Mouse (Mus musculus) embryonic facial prominence, embryonic 14.5 days (tissue): Measurements from ENCODE around the gene Pacsin2. TPM values are rescaled to one million over a fixed set of nuclear protein-coding genes. Genes with fewer than 3 reads are reported as not detected.
"Not testable (repeated sequence)": the region's sequence is repeated elsewhere in the genome, so short reads cannot be mapped to it uniquely, and the experiment has no call there.

Experiments
- ATAC-seq: fragments of 200-750 bp; cut with Nextera tagmentation; 2 replicates; pipeline ENCODE4 v1.8.0; 2017; ENCODE audit warnings: low read depth, moderate number of reproducible peaks, moderate TSS enrichment
- DNase-seq: peaks from one replicate; pipeline ENCODE4 v3.0.0-alpha.2; 2015; ENCODE audit warnings: low spot score
- H3K27ac ChIP-seq: fragments of 300-500 bp; sonication (generic); replicated peaks from 2 replicates; pipeline ENCODE4 v1.5.1; 2014; ENCODE audit warnings: low read depth, mild to moderate bottlenecking, low read length, moderate library complexity
- H3K27me3 ChIP-seq: fragments of 300-500 bp; sonication (generic); replicated peaks from 2 replicates; pipeline ENCODE4 v1.6.1; 2014; ENCODE audit warnings: low read length; ENCODE audit not compliant: control insufficient read depth, insufficient read depth
- H3K36me3 ChIP-seq: fragments of 300-500 bp; sonication (generic); 2 replicates; pipeline ENCODE4 v1.6.1; 2014; ENCODE audit warnings: low read length, mixed read lengths; ENCODE audit not compliant: control insufficient read depth, insufficient read depth
- H3K4me1 ChIP-seq: fragments of 300-500 bp; sonication (generic); 2 replicates; pipeline ENCODE4 v1.6.1; 2014; ENCODE audit warnings: antibody characterized with exemption, low read length; ENCODE audit not compliant: control insufficient read depth, insufficient read depth
- H3K4me2 ChIP-seq: fragments of 300-500 bp; sonication (generic); 2 replicates; pipeline ENCODE4 v1.6.1; 2014; ENCODE audit warnings: low read depth, mild to moderate bottlenecking, low read length, moderate library complexity, mixed read lengths
- H3K4me3 ChIP-seq: fragments of 300-500 bp; sonication (generic); 2 replicates; pipeline ENCODE4 v1.5.1; 2014; ENCODE audit warnings: low read depth, mild to moderate bottlenecking, low read length
- H3K9ac ChIP-seq: fragments of 300-500 bp; sonication (generic); 2 replicates; pipeline ENCODE4 v1.6.1; 2014; ENCODE audit warnings: low read depth, mild to moderate bottlenecking, low read length, moderate library complexity, mixed read lengths
- H3K9me3 ChIP-seq: fragments of 300-500 bp; sonication (generic); 2 replicates; pipeline ENCODE4 v1.6.1; 2016; ENCODE audit warnings: low read length; ENCODE audit not compliant: control insufficient read depth
- WGBS: fragments of 180-500 bp; shearing (Covaris S2); extraction: QIAGEN DNeasy Blood & Tissue Kit; methylation state at CpG from one replicate; pipeline ENCODE4 v1.1.7; 2014; 5-methylcytosine and 5-hydroxymethylcytosine counted together
- polyA plus RNA-seq: library from polyadenylated mRNA; unstranded; fragments of >200 nt; fragmentation: Nextera tagmentation; extraction: Ambion mirVana; gene quantifications from 2 replicates; pipeline ENCODE4 v1.2.1, GENCODE M21; 2014

Gene Pacsin2
- polyA plus RNA-seq, result 49.3 TPM in 2 replicates

DNA sequence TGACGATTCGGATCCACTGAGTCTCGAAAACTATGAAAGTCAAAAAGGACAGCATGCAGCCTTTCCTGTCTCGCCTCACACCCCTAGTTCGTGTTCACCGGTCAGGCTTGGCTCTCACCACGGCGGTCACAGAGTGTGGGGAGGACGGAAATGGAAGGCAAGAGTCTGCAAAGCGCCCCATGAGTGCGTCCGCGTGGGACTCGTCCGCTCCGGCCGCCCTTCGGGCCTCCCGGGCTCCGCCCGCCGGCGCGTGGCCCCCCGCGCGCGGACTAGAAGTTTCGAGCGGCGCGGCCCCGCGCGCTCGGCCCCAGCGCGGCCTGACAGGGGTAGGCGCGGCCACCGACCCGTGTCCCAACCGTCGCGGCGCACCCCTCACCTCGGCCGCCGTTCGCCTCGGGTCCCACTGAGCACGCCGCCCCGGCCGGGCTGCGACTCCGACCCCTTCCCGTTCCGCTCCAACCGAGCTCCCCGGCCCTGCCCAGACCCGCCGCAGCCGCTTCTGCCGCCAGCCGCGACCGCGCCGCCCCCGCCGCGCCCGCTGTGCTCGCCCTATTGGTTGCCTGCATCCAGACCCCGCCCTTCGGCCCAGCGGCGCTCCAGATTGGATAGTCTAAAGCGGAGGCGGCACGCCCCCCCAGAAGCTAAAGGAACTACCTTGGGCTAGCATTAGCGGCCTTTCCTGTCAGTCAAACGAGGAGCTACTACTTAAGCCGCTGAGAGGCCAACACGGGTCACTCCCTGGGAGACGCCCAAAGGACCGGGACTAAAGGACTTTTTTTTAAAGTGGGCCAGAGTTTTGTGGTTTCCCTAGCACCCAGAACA is at the start of gene Pacsin2:
Gene Pacsin2 (minus strand): TSS at position 524 of the 822 bp plus-strand sequence.
- Histone ChIP-seq H3K27me3 (no peaks in the 10 kb centered on the region), H3K9ac (peak within 1 kb of the TSS; percentile 76), H3K4me3 (peak within 1 kb of the TSS; percentile 65), H3K4me1 (0 out of 2 replicates have a peak, but pooled peaks cover 4% of the 10 kb centered on the region), H3K4me2 (peak within 1 kb of the TSS; percentile 73), H3K36me3 (no peaks in the 10 kb centered on the region), H3K9me3 (no peaks in the 10 kb centered on the region), H3K27ac (peak within 1 kb of the TSS; percentile 65)
- 0% methylated on average over 15 of the region's 88 CpGs for WGBS
- peak; percentile 99 for ATAC-seq
- DNase-seq, result peak; percentile 99

DNA sequence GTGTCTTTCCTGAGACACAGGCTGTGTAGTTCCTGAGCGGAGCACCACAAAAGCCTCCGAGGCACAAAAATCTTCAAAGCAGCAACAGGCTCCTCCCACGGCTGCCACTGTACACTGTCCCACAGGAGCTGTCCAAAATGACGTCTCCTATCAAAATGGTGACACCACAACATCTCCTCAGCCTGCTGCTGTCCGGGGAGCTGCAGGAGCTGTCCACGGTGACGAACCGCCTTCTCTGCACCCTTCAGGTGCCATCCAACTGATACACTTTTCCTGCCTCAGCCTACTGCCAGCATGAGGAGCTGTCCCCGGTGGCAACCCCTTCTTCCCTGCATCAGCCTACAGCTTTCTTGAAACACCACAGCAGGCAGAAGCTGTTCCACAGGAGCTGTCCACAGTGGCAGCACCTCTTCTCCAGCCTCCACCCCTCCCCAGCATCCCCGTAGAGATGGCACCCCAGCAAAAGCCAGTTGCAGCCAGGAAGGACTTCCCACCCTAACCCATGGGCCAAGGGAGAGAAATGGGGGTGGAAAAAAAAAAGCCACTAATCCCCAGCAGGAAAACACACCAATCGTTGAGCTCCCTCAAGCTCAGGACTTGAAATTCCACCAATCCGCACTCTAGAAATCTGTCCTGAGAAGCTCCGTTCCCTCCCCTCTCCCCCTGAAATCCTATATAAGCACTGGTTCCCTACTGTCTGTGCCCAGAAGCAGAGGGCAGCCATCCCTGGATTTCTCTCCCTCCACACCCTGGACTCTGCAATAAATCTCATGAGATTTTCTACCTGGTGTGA is 48.3 kb upstream of the Pacsin2 start:
- Histone ChIP-seq H3K4me1 (peaks cover 4% of the 10 kb centered on the region), H3K36me3 (no peaks in the 10 kb centered on the region), H3K9ac (no peak overlapping the region), H3K4me2 (no peak overlapping the region), H3K9me3 (no peaks in the 10 kb centered on the region), H3K27ac (no peak overlapping the region), H3K27me3 (no peaks in the 10 kb centered on the region), H3K4me3 (no peak overlapping the region)
- ATAC-seq (no peak), DNase-seq (no peak)
- 73% methylated on average over 13 of the region's 13 CpGs for WGBS

DNA sequence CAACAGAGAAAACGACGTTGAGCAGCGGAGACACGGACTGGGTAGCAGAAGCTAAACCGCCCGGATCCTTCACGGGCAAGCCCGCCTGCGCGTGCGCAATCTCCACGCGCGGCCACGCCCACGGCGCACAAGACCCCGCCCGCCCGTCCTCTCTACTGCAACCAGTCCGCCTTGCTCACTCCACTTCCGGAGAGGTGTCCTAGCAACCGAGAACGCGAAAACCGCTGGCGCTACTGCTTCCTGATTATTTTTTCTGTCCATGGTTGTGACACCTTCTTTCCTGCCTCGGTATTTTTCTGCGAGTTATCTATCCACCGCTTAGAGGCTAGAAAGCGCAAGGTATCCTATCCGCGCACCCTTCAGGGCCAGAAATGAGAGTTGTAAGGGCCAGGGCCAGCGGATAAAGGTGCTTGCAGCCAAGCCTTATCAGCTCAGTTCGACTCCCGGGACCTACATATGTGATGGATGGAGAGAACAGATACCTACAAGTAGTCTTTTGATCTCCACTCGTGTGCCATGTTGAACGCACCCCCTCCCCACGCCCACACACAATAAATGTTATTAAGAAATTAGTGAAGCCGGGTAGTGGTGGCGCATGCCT is 46.5 kb upstream of the Pacsin2 start, which contains the start of gene Ttll1:
Gene Ttll1 (minus strand): TSS at position 89 of the 601 bp plus-strand sequence.
- peak within 1 kb of the TSS; percentile 96 for H3K4me2 ChIP-seq
- H3K9me3 ChIP-seq, result no peaks in the 10 kb centered on the region
- DNase-seq (peak; percentile 96), ATAC-seq (peak; percentile 97)
- peaks cover 4% of the 10 kb centered on the region for H3K4me1 ChIP-seq
- H3K4me3 ChIP-seq, result peak within 1 kb of the TSS; percentile 66
- H3K27me3 ChIP-seq, result no peaks in the 10 kb centered on the region
- H3K9ac ChIP-seq, result peak within 1 kb of the TSS; percentile 64
- H3K27ac ChIP-seq, result peak within 1 kb of the TSS; percentile 58; the same call in 1 of the 2 replicates
- H3K36me3 ChIP-seq, result no peaks in the 10 kb centered on the region
- 19% methylated on average over 28 of the region's 41 CpGs for WGBS

DNA sequence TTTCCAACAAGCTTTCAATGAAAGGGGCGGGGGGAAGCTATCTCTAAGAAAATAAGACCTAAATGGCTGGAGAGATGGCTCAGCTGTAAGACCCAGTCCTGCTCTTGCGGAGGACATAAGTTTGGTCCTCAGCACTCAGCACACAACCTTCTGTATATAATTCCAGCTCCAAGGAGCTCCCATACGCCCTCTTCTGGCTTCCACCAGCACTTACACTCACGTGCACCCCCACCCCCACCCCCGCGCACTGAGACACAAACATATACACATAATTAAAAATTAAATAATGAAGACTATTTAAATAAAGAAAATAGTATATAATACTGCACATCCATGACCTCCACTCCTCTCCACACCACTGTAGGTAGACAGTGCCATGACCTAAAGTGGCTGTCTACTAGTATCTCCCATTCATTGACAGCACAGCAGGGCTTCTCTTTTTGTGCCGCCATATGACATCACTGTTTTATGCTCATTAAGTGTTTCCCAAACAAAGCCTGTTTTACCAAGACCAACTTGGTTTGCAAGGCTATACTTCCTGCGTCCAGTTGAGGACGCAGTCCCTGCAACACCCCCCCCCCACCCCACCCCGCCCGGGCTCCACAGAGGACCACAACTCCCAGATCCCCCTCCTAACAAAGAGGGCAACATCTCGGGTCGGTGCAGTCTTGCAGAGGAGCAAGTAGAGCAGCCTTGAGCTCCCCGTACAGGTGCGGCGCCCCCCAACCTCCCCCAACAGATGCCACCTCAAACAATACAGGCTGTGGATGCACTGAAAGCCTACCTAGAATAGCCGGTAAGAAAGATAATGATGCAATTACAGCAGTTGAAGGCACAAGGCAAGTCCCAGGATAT is 45.8 kb upstream of the Pacsin2 start:
- H3K27ac ChIP-seq, result peak overlapping the region; percentile 58; the same call in 1 of the 2 replicates
- no peaks in the 10 kb centered on the region for H3K27me3 ChIP-seq
- WGBS, result 27% methylated on average over 17 of the region's 17 CpGs
- peaks cover 4% of the 10 kb centered on the region for H3K4me1 ChIP-seq
- H3K9ac ChIP-seq, result peak overlapping the region; percentile 64
- ATAC-seq (peak; percentile 76), DNase-seq (no peak)
- H3K4me3 ChIP-seq, result peak overlapping the region; percentile 66
- H3K36me3 ChIP-seq, result no peaks in the 10 kb centered on the region
- H3K9me3 ChIP-seq, result no peaks in the 10 kb centered on the region
- peak overlapping the region; percentile 96 for H3K4me2 ChIP-seq

DNA sequence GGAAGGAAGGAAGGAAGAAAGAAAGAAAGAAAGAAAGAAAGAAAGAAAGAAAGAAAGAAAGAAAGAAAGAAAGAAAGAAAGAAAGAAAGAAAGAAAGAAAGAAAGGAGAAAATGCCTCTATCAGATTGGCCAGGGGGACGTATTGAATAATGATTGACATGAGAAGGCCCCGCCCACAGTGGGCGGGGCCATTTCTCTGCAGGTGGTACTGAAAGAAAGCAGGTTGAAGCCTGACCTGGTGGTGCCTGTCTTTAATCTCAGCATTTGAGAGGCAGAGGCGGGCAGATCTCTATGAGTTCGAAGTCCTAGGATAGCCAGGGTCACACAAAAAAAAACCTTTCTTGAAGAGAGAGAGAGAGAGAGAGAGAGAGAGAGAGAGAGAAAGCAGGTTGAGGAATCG is 37.1 kb upstream of the Pacsin2 start:
- WGBS, result 81% methylated on average over 6 of the region's 6 CpGs

DNA sequence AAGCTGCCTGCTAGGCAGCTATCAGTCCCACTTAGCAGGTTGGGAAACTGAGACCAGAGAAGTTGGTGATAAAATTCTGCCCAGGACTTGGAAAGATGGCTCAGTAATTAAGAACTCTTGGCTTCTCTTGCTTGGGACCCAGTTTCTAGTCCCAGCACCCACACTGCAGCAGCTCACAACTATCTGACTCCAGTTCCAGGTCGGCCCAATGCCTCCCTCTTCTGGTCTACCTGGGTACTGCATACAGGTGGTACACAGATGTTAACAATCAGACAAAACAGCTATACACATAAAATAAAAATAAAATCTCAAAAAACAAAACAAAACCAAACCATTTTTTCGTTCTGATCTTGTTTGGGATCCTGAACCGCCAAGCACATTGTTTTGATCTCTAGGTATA is 35.9 kb upstream of the Pacsin2 start:
- 54% methylated on average over 3 of the region's 3 CpGs for WGBS
- H3K27me3 ChIP-seq, result no peaks in the 10 kb centered on the region
- H3K36me3 ChIP-seq, result peaks cover 35% of the 10 kb centered on the region; the same call in 1 of the 2 replicates

More for the DNA sequence above, 37.1 kb upstream of the Pacsin2 start:
- 0 out of 2 replicates have a peak, but pooled peaks cover 24% of the 10 kb centered on the region for H3K36me3 ChIP-seq
- not testable (repeated sequence) for H3K4me3 ChIP-seq, H3K27me3 ChIP-seq, H3K27ac ChIP-seq, H3K4me2 ChIP-seq, DNase-seq, H3K9ac ChIP-seq, H3K4me1 ChIP-seq, H3K9me3 ChIP-seq, ATAC-seq

DNA sequence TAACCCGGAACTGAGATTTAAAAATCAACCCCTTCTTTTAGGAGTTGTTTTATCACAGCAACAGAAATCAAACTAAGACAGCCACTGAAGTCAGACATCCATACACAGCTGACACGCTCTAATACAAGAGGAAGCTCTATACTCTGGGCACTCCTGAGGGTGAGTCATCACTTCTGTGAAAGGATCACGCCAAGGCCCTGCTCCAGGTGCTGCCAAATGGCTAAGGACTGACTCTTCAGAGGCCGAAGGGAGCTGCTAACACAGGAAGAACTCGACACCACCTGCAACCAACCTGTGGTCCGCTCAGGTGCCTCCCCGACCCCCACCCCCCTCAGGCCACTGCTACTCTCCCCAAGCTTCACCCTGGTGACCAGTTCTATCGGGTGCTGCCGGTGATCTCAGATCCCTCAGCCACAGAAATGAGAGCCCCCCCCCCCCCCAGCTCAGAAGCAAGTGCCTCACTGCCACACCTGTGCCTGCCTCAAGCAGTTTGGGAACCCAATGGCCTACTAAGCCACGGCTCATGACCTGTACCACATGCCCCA is 34.9 kb upstream of the Pacsin2 start:
- ATAC-seq (no peak), DNase-seq (no peak)
- Histone ChIP-seq H3K27ac (no peak overlapping the region), H3K9me3 (no peaks in the 10 kb centered on the region), H3K4me1 (no peaks in the 10 kb centered on the region), H3K36me3 (peaks cover 44% of the 10 kb centered on the region; the same call in 1 of the 2 replicates), H3K9ac (no peak overlapping the region), H3K27me3 (no peaks in the 10 kb centered on the region), H3K4me3 (no peak overlapping the region), H3K4me2 (no peak overlapping the region)
- WGBS, result 95% methylated on average over 10 of the region's 10 CpGs

More for the DNA sequence above, 35.9 kb upstream of the Pacsin2 start:
- Histone ChIP-seq H3K27ac (no peak overlapping the region), H3K4me3 (no peak overlapping the region), H3K4me1 (no peaks in the 10 kb centered on the region), H3K4me2 (no peak overlapping the region), H3K9ac (no peak overlapping the region), H3K9me3 (no peaks in the 10 kb centered on the region)
- DNase-seq, result no peak
- ATAC-seq, result no peak
